Mouse (Mus musculus) lung, postnatal 25 days (tissue): ENCODE measurements around the gene Slc17a8.
"Not testable (repeated sequence)": the region's sequence is repeated elsewhere in the genome, so short reads cannot be mapped to it uniquely, and the experiment has no call there.

Experiments used
- DNase-seq: peaks from one replicate; pipeline ENCODE4 v3.0.0; 2022; ENCODE audit warnings: low spot score

Gene Slc17a8

DNA sequence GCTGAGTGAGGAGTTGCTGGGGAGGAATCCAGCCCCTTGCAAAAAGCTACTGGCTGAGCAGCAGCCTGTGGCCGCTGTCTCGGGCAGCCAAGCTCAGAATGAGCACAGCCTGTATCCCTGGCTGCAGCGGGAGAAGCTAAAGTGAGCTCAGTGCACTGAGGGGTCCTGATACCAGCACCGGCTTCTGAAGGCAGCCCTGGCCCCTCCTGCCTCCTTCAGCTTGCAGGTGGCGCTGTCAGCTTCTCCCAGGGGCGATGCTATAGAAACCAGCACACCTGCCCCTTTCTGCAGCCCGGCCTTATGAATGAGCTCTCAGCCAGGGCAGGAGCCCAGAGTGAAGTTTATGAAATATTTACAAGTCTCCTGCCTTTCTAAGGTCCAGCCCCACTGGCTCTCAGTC, at the start of gene Slc17a8:
Gene Slc17a8 (minus strand): TSS at position 125 of the 400 bp plus-strand sequence.
- DNase-seq = no peak

GRCm38 (mm10) chr10:89670371-89670770, 49.3 kb upstream of the Slc17a8 start:
- not testable (repeated sequence) for DNase-seq

DNA sequence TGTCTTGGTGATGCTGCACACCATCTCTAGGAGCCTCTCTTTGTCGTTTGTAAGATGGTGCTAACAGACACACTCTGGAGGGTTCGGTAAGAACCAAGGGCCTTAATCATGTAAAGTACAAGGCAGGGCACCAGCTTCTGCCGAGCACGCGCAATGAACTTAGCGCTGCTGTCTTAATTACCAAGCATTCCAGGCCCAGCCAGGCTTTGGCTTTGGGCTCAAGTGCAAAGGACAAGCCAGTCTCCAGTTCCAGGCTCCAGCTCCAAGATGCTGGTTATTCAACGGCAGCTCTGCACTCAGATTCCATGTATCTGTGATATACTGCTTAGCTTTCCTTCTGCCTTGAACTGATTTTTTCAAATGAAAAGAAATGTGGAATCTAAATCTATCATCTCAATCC, 46.5 kb upstream of the Slc17a8 start:
- no peak for DNase-seq

GRCm38 (mm10) chr10:89665679-89666078, 44.6 kb upstream of the Slc17a8 start:
- no peak for DNase-seq

- DNase-seq = no peak
Observed at GRCm38 (mm10) chr10:89664977-89665645, 44.1 kb upstream of the Slc17a8 start.

GRCm38 (mm10) chr10:89656366-89656765, 35.3 kb upstream of the Slc17a8 start:
- DNase-seq = no peak

DNA sequence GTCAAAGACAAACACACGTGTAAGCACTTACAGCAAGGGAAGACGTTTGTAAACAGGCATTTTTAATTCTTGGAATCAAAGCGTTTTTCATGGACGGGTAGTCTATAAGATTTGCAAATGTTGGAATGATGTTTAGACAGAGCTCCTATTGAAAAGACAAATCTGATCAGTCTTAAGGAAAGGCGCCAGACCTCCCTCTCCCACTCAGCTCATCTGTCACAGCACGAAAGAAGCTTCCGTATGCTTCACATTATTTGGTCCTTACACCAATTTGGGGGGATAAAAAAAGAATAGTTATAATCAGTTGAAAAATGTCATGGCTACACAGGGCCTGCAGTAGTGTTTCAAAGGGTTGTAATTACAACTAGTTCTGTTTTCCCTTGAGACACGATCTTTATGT, 31.9 kb upstream of the Slc17a8 start:
- no peak for DNase-seq

DNA sequence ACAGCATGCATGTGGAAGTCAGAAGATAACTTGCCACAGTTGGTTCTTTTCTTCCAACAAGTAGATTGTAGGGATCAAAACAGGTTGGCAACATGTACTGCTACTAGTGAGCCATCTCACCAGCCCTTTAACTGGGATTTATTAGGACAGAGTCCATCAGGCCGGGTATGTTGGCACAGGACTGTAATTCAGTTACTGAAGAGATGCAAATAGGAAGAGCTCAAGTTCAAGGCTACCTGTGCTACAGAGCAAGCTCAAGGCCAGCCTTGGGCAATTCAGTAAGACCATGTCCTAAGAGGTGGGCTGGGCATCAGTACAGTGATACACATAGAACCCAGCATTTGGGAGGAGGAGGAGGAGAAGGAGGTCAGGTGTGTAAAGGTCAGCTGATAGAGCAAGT, 30.6 kb upstream of the Slc17a8 start:
- no peak for DNase-seq

DNA sequence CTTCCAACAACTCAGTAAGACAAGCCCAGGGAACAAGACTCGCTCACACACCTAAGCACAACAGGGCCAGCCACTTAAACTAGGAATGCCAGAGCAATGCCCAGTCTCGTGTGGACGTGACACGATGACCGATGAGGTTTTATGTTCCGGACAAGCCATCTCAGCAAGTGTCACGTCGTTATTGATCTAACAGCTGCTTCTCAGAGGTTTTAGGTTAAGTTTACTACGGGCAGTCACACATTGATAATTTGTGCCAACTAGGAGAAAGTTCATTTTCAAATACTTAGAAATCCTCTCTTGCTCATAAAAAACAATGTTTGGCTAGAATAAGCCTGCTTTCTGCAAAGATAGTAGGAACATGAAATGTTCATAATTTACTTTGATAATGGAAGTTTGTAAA, 25.9 kb upstream of the Slc17a8 start:
- no peak for DNase-seq

GRCm38 (mm10) chr10:89637001-89637400, 15.9 kb upstream of the Slc17a8 start:
- DNase-seq = no peak

- DNase-seq = no peak
Observed at GRCm38 (mm10) chr10:89635018-89635417, 14.0 kb upstream of the Slc17a8 start.

GRCm38 (mm10) chr10:89633736-89634426, 12.8 kb upstream of the Slc17a8 start:
- DNase-seq = no peak

- DNase-seq = no peak
Observed at GRCm38 (mm10) chr10:89633121-89633520, 12.1 kb upstream of the Slc17a8 start.

DNA sequence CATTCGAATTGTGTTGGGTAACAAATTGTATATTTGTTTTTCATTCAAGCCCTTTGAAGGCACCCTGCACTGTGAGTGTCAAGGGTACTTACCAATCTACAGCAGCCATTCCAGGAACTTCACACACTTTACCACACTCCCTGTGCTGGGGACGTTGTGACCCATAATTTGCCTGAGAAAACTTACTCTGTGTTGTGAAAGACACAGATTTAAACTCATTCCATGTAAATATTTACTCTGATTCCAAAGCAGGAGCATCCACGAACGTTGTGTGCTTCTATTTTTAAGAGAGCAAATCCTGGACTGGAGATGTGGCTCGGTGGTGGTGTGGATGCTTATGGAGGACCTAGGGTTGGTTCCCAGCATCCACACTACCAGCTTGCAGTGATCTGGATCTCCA, 10.8 kb upstream of the Slc17a8 start:
- no peak for DNase-seq

DNA sequence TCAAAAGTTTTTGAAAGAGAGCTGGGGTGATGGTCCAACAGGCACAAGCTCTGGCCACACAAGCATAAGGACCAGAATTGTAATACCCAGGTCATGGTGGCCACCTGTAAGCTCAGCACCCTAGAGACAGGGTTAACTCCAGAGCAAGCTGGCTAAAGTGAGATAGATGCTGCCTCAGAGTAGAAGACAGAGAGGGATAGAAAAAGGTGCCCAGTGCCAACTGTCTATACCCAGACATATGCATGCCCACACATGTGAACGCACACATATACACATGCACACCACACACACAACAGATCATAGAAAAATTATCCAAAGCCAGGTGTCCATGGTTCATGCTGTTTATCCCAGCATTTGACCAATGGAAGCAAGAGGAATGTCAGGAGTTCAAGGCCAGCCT, 9.5 kb upstream of the Slc17a8 start:
- DNase-seq = no peak

DNA sequence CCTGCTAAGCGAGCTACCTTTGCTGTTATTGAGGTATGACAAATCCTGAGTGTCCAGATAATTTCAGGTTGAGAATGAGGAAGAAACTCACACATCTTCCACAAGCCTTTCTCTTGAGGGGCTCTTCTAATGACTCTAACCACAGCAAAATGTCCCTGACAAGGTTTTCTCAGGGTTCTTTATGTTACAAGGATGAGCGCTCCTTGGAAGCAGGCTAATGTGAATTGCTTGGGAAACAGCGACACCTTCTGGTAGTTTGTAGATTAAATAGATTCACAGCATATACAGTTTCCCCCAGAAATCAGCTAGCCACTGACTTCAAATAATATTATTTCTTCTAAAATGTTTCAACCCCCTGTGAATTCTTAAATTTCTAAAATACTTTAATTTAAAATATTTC, 9.0 kb upstream of the Slc17a8 start:
- DNase-seq = peak; percentile 50

DNA sequence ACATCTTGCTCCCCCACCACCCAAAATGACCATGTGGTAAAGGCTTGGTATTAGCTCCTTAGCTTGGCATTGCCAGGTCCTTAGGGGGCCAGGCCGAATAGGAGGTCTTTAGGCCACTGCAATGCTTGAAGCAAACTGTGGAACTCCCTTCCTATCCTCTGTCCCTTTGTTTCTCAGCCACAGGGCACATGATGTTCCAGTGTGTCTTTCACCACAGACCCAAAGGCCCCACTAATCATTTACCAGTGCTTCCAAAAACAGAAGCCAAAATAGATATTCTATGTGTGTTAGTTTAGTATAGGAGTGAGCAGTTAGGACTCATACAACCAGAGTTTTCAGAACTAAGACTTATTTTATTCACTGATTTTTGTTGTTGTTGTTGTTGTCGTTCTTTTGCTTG, 5.7 kb upstream of the Slc17a8 start:
- DNase-seq = no peak

GRCm38 (mm10) chr10:89624196-89624595, 3.1 kb upstream of the Slc17a8 start:
- DNase-seq = no peak

DNA sequence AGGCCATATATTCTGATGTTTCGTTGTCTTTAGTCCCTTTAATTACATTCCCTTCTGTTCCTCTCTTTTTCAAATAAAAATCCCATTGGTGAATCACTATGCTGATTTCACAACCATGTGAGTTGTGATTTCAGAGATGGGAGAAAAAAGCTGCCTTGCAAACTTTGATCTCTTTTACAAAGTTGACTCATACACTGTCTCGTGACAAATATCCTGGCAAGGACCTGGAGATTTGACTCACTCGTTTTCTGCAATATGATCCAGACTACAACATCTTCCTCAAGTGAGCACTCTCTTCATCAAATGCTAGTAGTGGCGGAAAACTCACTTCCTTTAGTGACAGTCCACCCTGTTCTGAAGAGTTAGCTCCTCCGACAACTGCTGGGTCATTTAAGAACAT, 21.7 kb downstream of the Slc17a8 start:
- DNase-seq = peak; percentile 11

DNA sequence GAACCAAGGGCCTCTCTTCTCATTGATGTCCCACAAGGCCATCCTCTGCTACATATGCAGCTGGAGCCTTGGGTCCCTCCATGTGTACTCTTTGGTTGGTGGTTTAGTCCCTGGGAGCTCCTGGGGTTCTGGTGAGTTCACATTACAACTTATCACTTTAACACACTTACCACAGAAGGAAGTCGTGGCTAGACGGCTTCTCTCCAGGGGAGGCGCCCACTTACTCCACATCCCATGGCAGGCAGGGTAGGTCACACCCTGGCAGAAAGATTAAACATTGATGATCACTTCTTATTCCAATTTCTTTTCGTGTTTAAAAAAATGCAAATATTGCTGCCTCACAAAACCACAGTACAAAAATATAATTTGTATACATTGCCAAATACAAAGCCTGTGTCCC, 23.8 kb downstream of the Slc17a8 start:
- no peak for DNase-seq

GRCm38 (mm10) chr10:89595935-89596334, 25.1 kb downstream of the Slc17a8 start:
- DNase-seq = no peak

DNA sequence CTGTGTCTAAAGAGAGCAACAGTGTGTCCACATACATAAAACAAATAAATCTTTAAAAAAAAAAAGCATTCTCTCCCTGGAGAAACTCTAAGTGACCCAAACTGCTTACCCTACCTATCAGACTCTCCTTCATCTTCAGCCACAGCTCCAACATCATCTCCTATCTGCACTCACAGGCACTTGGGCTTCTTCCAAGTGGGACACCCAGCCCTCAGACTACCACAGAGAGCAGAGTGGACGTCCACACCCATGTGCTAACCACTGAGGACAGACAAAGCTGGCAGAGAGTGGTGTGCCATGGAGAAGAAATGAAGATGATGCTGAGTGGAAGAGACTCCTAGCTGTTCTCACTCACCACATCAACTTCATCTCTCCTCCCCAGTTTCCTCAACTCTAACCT, 25.5 kb downstream of the Slc17a8 start:
- DNase-seq = no peak

- DNase-seq = no peak
Observed at GRCm38 (mm10) chr10:89594309-89594708, 26.7 kb downstream of the Slc17a8 start.

GRCm38 (mm10) chr10:89592797-89593196, 28.3 kb downstream of the Slc17a8 start:
- no peak for DNase-seq
